Mouse (Mus musculus) heart, postnatal 25 days (tissue): ENCODE data around the gene AI182371. TPM values are rescaled to one million over a fixed set of nuclear protein-coding genes. Genes with fewer than 3 reads are reported as not detected.

ENCODE experiments used
- DNase-seq: peaks from one replicate; pipeline ENCODE4 v3.0.0; 2022; ENCODE audit warnings: low spot score
- intact Hi-C: fragments of 180-260 bp; cut with DNase I; formaldehyde crosslinking; loops from one replicate; pipeline ENCODE4 v1.15.1; 2025
- total RNA-seq, 2 experiments: library from RNA; stranded (reverse); gene quantifications; 2 replicates each; pipeline ENCODE4 v1.2.3; 2021

The AI182371 gene
- total RNA-seq, result not detected

GRCm38 (mm10) chr2:35101443-35101842, at the start of gene AI182371:
Gene AI182371 (minus strand): TSS chr2:35101543.
- intact Hi-C loops, result loop anchor here (10.0 kb wide), 2 partner anchors 277 to 327 kb away; partner anchors contain the start of genes Fbxw2 and Hspa5

GRCm38 (mm10) chr2:35148806-35149205, 47.5 kb upstream of the AI182371 start:
- intact Hi-C loops, result no loop called here

More at GRCm38 (mm10) chr2:35101443-35101842, at the start of gene AI182371:
- DNase-seq, result no peak

GRCm38 (mm10) chr2:35141673-35142072, 40.3 kb upstream of the AI182371 start:
- no peak for DNase-seq
- intact Hi-C loops, result no loop called here

More at GRCm38 (mm10) chr2:35148806-35149205, 47.5 kb upstream of the AI182371 start:
- DNase-seq, result no peak

- intact Hi-C loops, result no loop called here
- no peak for DNase-seq
Observed at GRCm38 (mm10) chr2:35138576-35138975, 37.2 kb upstream of the AI182371 start.

GRCm38 (mm10) chr2:35133891-35134290, 32.5 kb upstream of the AI182371 start:
- intact Hi-C loops, result no loop called here
- DNase-seq, result no peak

- intact Hi-C loops, result no loop called here
Observed at GRCm38 (mm10) chr2:35132662-35133055, 31.3 kb upstream of the AI182371 start.

GRCm38 (mm10) chr2:35131991-35132661, 30.8 kb upstream of the AI182371 start:
- intact Hi-C loops, result no loop called here
- peak; percentile 94 for DNase-seq

More at GRCm38 (mm10) chr2:35132662-35133055, 31.3 kb upstream of the AI182371 start:
- no peak for DNase-seq

- intact Hi-C loops, result no loop called here
- no peak for DNase-seq
Observed at GRCm38 (mm10) chr2:35131491-35131890, 30.1 kb upstream of the AI182371 start.

- intact Hi-C loops, result no loop called here
- DNase-seq, result no peak
Observed at GRCm38 (mm10) chr2:35124716-35125115, 23.4 kb upstream of the AI182371 start.

- no peak for DNase-seq
- intact Hi-C loops, result no loop called here
Observed at GRCm38 (mm10) chr2:35110521-35110920, 9.2 kb upstream of the AI182371 start.

GRCm38 (mm10) chr2:35109924-35110304, 8.6 kb upstream of the AI182371 start:
- intact Hi-C loops, result loop anchor here (5.0 to 10.0 kb wide), 3 partner anchors 63 to 335 kb away; partner anchors contain the start of genes Fbxw2 and Hspa5
- DNase-seq, result no peak

GRCm38 (mm10) chr2:35109141-35109923, 8.0 kb upstream of the AI182371 start, which contains the start of gene Cntrl:
Gene Cntrl (plus strand): TSS chr2:35109492.
- peak; percentile 92 for DNase-seq
- intact Hi-C loops, result loop anchor here (5.0 to 10.0 kb wide), 3 partner anchors 62 to 335 kb away; partner anchors contain the start of genes Fbxw2 and Hspa5

GRCm38 (mm10) chr2:35108712-35109111, 7.4 kb upstream of the AI182371 start:
- intact Hi-C loops, result loop anchor here (5.0 to 10.0 kb wide), 3 partner anchors 61 to 334 kb away; partner anchors contain the start of genes Fbxw2 and Hspa5
- no peak for DNase-seq

- DNase-seq, result no peak
- intact Hi-C loops, result loop anchor here (5.0 to 10.0 kb wide), 3 partner anchors 61 to 333 kb away; partner anchors contain the start of genes Fbxw2 and Hspa5
Observed at GRCm38 (mm10) chr2:35107984-35108635, 6.8 kb upstream of the AI182371 start.

GRCm38 (mm10) chr2:35104843-35105242, 3.5 kb upstream of the AI182371 start:
- DNase-seq, result no peak
- intact Hi-C loops, result loop anchor here (5.0 to 10.0 kb wide), 3 partner anchors 58 to 330 kb away; partner anchors contain the start of genes Fbxw2 and Hspa5

- intact Hi-C loops, result loop anchor here (10.0 kb wide), 2 partner anchors 279 to 329 kb away; partner anchors contain the start of genes Fbxw2 and Hspa5
- DNase-seq, result no peak
Observed at GRCm38 (mm10) chr2:35103558-35103957, 2.2 kb upstream of the AI182371 start.

GRCm38 (mm10) chr2:35102777-35103176, 1.4 kb upstream of the AI182371 start:
- intact Hi-C loops, result loop anchor here (10.0 kb wide), 2 partner anchors 278 to 328 kb away; partner anchors contain the start of genes Fbxw2 and Hspa5
- DNase-seq, result no peak

- DNase-seq, result no peak
- intact Hi-C loops, result loop anchor here (10.0 kb wide), 2 partner anchors 276 to 326 kb away; partner anchors contain the start of genes Fbxw2 and Hspa5
Observed at GRCm38 (mm10) chr2:35100529-35100928, 814 bp downstream of the AI182371 start.

- intact Hi-C loops, result no loop called here
- no peak for DNase-seq
Observed at GRCm38 (mm10) chr2:35087418-35087817, 13.9 kb downstream of the AI182371 start.

GRCm38 (mm10) chr2:35079166-35079565, 22.2 kb downstream of the AI182371 start:
- intact Hi-C loops, result no loop called here
- no peak for DNase-seq
